Mouse (Mus musculus): ENCODE measurements around the gene Plxnb2.
A peak's percentile ranks its signal among the peaks of the same experiment; 100 is the strongest.

The Plxnb2 gene

DNA sequence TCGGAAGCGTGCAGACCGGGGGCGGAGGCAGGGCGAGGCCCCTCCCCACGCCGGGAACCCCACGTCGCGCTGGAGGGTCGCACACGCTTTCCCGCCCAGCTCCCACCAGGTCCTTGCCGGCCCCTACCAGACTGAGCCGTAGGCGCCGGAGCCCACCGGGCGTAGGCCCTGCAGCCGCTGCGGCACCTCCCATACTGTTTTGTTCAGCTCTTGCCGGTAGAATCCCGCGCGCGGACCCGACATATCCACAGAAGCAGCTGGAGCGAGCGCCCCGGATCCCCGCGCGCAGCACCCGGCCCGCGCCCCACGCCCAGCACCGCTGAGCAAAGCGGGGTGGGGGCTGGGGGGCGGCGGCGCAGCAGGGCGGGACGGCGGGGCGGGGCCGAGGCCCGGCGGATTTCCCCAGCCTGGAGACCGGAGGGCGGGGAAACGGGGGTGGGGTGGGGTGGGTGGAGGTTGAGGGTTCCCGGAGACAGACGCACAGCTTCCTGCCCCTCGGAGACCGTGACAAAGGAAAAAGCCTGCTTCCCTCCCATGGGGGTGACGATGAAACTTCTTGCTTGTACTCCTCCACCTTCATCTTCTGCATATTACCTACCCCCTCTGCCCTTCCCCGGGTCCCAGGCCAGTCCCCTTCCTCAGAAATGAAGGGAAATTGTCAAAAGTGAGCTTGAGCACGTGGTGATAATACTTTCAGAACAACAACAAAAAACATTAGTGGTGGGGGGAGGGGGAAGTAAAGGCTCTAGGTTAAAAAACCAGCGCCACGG lies 31.1 kb downstream of the Plxnb2 start, which contains the start of gene Mapk11:
Mapk11 (minus strand) TSS at position 358 of the 770 bp plus-strand sequence.
- no peak for DNase-seq (ENCODE audit: low read depth)

DNA sequence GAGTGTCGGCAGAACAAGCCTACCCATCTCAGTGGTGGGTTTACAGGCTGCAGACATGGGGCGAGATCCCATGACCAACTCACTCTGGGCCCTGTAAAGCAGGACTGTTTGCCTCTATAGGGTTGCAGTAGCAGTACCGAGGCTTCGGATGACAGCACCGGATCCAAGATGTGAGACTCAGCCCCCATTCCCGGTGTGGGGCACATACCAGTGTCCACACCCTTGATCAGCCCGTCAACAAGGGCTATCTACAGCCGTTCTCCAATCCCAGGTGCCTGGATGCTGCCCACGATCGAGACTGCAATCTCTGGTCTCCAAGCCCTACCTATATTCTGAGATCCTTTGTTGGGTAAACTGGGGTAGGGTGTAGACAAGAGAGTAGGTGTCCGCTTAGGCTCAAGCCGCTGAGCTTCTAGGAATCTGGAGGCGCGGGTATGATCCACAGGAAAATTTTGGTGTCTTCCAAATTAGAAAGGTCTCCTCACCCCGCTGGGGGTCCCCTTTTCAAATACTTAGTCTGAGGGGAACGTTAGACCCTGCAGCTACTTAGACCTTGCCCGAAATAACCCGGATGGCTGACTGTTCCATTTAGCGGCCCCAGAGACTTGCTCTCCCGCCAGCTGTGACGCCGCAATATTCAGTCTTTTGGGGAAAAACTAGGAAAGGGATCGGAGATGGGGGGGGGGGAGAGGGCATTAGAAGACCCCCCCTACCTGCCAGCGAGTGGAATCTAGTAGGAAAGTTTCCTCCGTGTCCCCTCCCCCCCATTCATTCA lies 31.9 kb downstream of the Plxnb2 start:
- no peak for DNase-seq (ENCODE audit: low read depth)

DNA sequence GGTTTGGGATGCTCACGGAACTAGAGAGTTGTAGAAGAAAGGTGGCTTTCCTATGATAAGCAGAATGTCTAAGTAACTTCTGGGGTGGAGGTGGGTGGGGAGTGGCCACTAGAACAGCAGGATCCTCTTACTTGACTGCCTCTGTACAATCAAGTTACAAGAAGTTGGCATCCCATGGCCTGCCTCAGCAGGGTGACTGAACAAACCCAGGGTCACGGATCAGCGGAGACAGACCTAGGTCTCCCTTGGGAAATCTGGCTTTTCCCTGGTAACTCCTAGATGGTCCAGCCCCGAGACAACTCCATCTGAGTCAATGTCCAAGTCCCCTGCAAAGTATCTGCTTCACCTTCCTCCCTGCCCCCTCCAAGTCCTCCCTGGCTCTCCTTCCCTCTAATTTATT lies 32.7 kb downstream of the Plxnb2 start:
- no peak for DNase-seq (ENCODE audit: low read depth)

DNA sequence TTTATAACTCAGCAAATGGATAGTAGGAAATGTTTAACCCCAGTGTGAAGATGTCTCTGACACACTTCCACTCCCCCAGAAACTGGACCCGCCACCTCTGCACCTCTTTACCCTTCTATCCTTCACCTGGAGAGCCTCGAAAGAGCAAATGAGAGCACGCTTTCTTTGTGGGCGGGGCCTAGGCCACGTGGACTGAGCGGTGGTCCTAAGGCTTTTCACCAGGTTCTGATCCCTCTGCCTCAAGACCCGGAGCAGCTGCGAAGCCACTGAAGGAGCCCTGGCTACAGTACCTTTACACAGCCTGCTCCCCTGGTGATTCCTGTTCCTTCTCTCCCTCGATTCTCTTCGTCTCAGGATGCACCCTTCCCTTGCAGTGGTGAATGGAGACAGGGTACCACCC lies 33.1 kb downstream of the Plxnb2 start:
- no peak for DNase-seq (ENCODE audit: low read depth)

DNA sequence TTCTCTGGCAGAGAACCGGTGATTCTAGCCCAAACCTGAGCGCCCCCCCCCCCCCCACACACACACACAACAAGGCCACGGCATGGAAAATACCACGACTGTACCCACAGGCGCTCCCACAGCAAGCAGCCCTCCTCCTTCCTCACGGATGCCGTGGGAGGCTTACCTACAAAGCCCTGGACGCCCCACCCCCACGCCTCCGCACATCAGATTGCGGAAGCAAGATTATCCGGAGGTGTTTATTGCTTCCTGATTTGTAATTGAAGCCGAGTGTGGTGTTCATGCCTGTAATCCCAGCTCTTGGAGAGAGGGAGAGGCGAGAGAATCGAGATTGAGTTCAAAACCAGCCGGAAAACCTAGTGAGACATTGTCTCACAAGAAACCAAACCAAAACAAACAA lies 33.6 kb downstream of the Plxnb2 start:
- DNase-seq (ENCODE audit: low read depth) = no peak

DNA sequence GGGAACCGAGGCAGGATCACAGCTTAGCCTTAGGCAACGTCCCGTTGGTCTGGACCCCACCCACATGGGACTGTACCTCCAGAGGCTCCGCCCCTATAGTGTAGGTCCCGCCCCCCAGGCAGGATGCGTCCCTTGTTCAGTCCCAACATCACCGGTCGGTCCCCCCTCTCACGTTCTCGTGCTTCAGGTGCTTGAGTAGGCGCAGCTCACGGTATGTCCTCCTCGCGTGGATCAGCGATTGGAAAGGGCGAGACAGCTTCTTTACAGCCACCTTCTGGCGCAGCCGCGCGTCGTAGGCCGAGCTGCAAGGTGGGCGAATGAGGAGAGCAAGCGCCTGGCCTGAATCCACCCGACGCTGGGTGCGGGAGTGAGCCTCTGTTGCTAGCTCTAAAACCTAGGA lies 34.1 kb downstream of the Plxnb2 start:
- no peak for DNase-seq (ENCODE audit: low read depth)

DNA sequence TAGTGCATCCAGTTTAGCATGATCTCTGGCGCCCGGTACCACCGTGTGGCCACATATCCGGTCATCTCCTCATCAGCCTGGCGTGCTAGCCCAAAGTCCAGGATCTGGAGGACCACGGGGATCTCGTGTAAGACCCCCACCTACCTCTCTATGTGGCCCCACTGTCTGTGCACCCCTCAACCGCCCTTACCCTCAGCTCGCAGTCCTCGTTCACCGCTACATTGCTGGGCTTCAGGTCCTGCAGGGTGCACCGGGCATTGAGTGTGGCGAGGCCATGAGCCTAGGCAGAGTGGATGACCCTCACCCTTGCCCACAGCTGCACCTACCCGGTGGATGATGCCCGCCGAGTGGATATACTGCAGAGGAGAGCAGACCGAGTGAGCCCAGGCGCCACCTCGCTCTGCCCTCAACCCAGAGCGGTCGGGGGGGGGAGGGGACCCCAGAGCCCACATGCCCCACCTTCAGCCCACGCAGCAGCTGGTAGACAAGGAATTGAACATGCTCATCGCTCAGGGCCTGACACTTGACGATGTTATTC lies 34.7 kb downstream of the Plxnb2 start:
- no peak for DNase-seq (ENCODE audit: low read depth)

DNA sequence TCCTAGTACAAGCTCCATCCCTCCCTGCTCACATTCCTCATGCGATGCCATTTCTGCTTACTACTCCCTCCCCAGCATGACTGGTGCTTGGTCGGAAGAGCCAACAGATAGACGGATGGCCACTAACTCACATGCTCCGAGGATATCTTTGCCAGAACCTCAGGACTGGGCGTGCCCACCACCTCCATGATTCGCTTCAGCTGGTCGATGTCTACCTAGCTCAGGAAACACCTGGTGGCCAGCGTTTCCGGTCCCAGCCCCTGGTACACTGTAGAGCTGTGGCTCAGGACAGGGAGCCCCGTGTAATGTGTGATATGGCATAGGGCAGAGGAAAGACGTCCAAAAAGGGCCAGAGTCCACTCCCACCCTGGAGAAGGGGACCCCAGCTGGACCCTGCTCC lies 35.6 kb downstream of the Plxnb2 start:
- DNase-seq (ENCODE audit: low read depth) = peak; percentile 73

DNA sequence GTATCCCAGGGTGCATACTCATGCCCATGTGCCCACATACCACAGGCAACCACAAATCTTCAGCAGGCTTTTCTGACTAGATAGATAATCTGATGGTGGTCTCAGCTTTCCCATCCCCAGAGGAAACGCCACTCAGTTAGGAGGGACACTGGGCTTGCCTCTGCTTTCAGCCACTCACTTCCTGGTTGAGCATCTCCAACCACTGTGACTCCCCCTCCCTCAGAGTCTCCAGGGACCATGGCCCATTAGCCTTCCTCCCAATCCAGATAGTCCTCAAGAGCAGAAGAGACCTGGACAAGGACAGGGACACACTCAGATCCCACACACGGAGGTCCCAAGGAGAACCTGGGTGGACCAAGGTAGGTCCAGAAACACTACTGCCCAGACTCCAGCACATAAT lies 37.5 kb downstream of the Plxnb2 start:
- DNase-seq (ENCODE audit: low read depth) = peak; percentile 35

DNA sequence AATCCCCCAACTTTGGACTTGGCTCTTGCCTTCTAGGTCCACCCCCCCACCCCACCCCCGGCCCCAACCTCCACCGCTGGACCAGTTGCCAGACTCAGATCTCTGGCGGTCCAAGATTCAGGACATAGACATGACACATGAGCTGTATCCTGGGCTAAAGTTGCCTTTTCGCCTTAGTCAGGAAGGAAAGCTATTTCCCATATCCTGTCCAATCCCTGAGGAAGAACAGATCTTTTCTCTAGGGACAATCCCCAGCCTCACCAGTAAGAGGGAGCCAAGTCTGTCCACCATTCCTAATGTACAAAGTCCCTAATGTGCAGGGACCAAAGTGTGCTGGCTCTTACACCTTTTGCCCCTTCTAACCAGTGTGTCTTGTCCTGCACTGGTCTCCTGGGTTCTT lies 38.7 kb downstream of the Plxnb2 start:
- DNase-seq (ENCODE audit: low read depth) = no peak

DNA sequence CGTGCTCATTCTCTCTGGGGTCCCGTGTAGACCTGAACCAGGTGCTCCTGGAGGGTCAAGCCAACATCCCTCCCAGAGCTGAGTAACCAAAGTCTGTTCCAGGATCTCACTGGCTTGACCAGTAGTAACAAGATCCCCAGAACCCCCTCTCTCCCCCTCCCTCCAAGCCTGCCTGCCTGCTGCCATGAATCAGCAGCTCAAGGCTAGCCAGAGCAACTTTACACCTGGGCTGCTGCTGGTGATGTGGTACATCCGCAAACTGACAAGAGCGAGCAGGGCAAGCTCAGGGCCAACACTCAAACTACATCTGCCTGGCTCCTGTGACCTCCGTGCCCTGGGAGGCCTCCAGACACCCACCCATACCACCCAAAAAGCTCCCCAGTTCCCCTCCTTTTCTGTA lies 39.1 kb downstream of the Plxnb2 start:
- no peak for DNase-seq (ENCODE audit: low read depth)

DNA sequence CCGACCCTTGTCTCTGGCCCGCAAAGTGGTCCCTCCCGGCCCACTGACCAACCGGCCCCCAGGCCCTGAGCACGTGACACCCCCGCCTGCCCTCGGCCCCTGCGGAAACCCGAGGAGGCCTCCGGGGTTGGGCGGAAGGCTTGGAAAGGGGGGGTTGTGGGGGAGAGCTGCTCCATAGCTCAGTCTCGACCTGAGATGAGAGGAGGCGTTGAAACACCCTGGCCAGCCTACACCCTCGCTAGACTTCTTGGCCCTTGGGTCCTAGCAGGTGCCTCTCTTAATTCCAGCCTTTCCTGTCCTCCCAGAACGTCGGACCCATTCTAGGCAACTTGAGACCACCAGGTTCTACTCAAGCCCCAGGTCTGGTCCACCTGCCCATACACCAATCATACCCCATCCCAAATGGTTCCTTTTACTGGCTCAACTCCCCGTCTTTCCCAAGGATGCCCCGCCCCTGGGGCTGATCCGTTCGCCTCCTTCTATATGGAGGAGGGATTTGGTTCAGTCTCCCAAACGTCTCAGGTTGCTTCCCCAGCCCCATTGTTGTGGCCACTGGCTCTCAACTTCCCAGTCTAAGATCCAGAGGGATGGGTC lies 39.8 kb downstream of the Plxnb2 start, which contains the start of gene Mapk12:
Mapk12 (minus strand) TSS at position 45 of the 594 bp plus-strand sequence.
- DNase-seq (ENCODE audit: low read depth) = no peak

DNA sequence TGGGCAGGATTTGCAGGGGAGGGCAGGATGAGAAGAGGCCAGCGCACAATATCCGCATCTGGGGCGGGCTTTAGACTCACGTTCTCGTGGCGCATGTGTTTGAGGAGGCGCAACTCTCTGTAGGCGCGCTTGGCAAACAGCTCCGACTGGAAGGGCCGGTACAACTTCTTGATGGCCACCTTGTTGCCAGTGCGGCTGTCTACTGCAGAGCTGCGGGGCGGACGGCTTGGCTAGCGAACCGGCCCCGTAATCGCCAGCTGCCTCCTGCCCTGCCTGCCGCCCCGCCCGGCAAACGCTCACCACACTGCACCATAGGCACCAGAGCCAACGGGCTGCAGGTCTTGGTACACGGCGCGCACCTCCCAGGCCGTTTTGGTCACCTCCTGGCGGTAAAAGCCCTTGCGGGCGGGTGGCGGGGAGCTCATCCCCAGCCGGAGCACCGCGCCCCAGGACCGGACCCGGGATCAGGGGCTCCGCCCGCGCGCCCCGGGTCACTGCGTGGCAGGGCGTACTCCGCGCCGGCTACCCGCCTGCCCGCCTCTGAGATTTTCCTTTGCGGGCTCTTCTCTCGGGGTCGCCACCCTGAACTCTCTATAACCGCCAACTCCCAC lies 40.4 kb downstream of the Plxnb2 start:
- DNase-seq (ENCODE audit: low read depth) = no peak

DNA sequence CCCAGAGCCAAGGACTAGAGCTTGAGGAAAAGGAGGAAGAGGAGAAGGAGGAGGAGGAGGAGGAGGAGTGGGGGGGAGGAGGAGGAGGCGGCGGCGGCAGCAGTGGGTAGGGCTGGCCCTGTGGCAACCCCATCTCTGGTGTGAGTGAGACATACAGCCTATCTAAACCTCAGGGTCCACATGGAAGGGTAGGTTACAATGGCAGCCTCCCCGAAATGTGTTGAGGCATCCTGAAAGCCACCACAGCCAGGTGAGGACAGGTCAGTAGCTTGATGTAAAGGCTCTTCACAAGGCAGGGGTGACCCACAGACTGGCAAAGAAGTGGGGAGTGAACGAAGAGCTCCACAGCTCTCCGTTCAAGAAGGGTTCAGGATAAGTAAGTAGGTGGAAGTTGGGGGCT lies 42.1 kb downstream of the Plxnb2 start:
- no peak for DNase-seq (ENCODE audit: low read depth)

DNA sequence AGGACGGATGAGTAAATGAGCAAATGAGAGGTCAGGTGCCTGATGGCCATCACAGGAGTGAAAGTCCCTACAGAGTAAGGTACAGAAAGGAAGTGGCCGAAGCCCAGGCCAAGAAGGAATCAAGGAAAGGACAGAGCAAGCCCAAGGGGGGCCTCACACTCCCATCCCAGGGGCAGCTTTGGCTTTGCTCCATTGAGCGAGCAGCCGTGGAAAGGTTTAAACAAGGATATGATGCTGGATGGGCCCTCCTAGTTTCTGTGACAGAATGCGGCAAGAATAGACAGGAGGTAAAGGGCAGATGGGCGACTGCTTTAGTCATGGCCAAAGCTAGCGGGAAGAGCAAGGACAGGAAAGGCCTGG lies 42.6 kb downstream of the Plxnb2 start:
- DNase-seq (ENCODE audit: low read depth) = no peak

DNA sequence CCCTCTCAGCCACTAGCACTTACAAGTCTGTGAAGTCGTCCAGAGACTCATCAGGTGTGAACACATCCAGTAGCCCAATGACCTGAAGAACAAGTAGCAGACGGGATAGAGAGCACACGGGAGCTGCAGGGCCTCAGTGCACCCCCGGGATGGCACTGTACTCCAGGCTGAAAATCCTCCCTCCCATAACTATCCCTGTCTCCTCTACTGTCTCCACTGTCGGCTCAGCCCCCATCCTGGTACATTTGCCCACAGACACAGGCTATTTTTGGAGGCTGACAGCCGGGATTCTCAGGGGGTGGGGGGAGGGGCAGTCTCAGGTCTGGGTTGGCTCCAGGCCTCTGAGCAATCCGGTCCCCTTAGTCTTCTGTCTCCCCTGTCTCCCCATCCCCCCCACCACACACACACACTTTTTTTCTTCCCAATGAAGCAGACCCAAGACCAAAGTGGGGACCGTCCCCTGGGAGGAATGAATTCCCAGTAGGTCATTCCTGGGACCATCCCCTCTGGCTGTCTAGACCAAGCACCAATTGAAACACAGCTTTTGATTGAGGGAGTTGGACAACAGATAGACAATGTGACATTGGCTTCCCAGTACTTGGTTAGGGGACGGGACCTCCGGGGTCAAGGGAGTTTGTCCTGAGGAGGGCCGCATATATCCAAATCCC lies 43.1 kb downstream of the Plxnb2 start:
- no peak for DNase-seq (ENCODE audit: low read depth)

DNA sequence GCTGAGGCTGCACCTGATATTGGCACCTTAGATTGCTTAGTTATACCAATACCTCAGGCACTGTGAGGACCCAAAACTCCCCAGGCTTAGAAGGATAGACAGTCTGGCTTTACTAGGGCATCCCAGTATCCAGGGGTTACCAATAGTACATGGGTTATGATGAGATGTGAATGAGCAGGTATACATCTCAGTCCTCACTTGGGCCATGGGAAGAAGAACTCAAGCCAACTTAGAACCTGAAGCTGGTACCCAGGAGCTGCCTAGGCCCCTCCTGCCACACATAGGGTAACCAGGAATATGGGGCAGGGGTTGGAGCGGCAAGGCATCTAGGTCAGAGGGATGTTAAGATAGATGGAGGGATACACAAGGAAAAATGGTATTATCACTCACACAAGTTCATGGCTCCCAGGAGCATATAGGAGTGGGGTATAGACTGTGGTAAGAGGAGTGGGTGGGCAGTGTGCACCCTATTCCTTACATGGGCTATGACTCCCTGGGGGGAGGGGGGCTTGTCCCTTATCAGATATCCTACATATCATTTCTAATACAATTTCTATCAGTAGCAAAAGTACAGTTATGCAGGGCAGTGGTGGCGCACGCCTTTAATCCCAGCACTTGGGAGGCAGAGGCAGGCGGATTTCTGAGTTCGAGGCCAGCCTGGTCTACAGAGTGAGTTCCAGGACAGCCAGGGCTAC lies 44.0 kb downstream of the Plxnb2 start:
- DNase-seq (ENCODE audit: low read depth) = no peak

DNA sequence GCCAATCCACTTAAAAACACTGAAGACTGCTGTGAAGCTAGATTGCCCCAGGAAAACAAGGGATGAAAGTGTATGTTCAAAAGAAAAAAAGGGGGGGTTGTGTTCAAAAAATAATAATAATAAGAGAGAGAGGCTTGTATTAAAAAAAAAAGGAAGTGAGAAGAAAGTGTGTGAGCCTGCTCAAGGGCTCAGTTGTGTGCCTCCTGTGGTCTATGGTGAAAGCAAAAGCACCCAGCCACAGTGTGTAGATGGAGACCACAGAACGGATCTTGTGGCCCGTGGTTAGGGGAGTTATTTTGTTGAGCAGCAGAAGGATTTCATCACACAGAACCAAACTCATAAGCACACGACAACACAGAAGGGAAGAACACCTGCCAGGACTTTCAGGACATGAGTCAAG lies 49.3 kb downstream of the Plxnb2 start:
- peak; percentile 98 for DNase-seq (ENCODE audit: low read depth)

DNA sequence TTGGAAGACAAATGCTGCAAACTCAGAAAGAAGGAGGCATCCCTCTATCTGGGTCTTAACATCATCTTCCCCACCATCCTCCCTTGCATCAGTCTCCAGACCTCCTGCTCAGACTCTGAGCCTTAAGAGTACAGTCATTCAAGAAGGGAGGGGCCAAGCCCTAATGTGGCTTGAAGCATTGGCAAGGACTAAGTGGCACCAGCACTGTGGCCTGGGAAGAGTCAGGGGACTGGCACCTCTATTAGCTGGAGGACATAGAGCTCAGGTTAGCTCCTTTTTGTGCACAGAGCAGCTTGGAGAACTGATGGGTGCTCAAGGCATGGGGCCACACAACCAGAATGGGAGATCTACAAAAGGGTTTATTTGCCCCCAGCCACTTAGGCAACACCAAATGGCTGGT lies 50.3 kb downstream of the Plxnb2 start:
- DNase-seq (ENCODE audit: low read depth) = peak; percentile 51

DNA sequence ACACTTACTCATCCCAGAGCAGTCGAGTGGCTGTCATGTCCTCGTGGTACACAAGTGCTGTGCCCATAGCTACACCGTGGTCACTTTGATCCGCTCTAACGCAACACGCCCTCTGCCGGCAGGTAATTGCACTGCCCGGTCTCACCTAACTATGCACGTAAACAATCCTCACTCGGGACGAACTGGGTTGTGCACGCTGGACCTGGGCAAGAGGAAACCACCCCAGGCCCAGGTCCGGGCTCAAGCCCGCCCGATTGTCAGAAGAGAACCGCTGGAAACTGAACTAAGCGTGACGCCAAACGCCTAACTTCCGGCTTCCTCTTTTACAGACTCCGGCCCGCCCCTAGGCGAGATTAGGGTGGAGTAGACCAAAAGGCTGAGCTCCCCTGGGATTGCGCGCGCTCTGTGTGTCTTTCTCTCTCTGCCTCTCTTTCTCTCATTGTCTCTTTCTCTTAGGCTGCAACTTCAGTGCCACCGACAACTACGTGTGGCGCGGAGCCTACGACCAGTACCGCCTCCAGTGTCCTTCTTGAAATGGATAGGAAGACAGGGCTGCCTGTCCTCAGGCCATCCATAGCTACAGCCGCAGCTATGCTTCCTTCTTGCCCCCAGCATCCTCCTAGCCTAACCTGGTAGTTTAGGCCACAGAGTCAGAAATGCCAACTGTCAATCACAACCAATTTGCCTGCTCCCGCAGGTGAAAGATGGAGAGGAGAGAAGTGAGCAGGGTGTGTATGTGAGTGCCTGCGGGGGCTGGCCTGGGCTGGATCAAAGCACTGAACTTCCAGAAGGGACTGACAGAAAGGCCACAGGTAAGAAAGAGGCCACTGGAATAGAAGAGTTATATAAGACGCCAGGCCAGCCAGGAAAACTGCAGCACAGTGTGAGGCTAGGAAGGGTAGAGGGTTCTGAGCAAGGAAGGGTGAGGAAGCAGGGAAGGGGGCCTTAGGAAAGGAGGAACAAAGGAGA lies 51.9 kb downstream of the Plxnb2 start, which contains the start of gene Hdac10:
Hdac10 (minus strand) TSS at position 319 of the 969 bp plus-strand sequence.
- DNase-seq (ENCODE audit: low read depth) = peak; percentile 88

Data from 416B (cell line).